Mouse (Mus musculus): Measurements from ENCODE around the gene Dars.

The Dars gene

DNA sequence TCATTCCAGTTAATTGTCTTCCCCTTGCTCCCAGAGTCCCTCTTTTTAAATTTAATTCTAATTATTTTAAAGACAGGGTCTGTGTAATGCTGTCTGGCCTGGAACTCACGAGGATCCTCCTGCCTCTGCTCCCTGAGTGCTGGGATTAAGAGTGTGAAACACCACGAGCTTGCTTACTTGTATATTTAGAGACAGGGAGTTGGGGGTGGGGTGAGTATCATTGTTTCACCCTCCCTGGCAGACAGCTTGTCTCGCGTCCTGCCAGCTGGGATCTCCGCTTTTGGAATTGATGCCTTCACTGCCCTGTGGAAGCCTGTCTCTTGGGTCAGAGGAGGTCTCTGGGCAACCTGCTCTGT lies 343 bp upstream of the Dars start:
- DNase-seq (ENCODE audit: low spot score in 2 of 2): no peak

DNA sequence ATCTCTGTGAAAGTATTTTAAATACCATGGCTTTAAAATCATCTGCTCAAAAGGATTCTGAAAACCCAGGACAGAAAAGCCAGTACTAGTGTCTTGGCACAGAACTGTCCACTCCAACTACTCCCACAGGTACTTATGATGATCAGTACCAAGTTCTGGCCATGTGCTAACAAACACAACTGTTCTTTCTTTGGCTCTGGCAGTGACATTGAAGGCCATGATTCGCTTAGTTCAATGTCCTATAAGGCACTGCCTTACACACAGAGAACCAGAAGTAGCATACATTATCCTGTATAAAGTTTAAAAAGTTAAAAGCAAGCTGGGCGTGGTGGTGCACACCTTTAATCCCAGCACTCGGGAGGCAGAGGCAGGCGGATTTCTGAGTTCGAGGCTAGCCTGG lies 6.0 kb downstream of the Dars start:
- no peak for DNase-seq (ENCODE audit: low spot score in 2 of 2)

DNA sequence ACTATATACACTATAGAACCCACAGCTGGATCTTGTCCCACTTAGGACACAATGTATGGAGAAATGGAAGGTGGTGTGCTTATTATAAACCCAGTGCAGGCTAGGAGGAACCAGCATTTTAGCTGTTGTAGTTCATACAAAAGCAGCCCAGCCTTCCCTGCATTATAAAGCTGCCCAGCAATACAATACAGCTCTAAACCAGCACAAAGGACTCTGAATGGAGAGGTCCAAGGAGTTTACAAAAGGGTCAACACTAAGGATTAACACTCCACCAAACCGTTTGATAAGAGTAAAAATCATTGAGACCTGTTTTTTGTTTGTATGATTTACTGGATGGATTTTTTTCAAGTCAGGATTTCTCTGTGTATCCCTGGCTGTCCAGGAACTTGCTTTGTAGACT lies 10.3 kb downstream of the Dars start:
- no peak for DNase-seq (ENCODE audit: low spot score in 2 of 2)

DNA sequence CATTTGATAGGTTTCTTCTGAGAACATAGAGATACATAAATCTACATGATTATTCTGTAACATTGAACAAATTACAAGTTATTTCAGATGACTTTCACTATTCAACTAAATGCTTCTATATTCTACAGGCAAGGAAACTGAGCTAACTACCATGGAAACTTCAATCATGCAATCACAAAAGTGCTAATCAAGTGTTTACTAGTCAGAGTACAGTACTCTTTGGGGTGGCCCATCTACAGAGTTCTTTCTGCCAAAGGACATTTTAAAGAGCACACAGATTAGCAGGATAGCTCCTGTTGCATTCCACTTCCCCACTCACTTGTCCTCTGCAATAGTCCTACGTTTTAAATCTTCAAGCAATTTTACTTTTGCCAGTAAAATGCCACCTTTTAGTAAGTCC lies 11.5 kb downstream of the Dars start:
- no peak for DNase-seq (ENCODE audit: low spot score in 2 of 2)

DNA sequence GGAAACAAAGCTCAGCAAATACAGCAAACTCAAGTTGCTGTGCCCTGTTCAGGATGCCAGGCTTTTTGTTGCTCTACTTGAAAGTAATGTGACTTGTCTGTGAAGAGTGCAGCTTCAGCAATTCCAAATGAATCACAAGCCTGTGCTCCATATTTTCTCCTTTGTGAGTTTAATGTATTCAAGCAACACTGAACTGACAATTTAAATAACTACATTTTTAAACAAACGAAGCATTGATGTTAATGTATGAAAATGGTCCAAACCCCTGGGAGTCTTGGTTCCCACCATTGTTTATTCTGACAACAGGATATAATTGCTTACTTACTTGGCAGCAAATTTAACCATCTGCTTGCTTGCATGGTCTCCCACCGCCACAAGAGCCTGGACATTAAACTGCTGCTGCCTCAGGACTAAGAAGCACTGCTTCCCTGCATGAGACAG lies 12.1 kb downstream of the Dars start:
- DNase-seq (ENCODE audit: low spot score in 2 of 2): no peak

DNA sequence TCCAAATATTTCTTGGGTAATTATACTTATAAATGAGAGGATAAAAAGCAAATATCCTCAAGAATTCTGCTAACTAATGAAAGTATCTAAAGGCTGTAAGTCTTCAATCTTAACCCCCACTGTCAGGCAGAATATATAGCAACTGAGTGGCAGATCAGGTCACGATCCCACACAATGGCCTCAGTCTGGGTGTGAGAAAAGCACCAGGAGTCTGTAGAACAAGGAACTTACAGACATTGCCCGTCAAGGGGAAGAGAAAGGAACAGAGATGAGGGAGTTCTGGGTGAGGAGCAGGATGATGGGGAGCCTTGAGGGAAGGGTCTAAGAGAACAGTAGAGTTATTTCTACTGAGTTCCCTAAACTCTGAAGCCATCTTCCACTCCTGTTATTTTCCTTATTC lies 16.2 kb downstream of the Dars start:
- DNase-seq (ENCODE audit: low spot score in 2 of 2): no peak

DNA sequence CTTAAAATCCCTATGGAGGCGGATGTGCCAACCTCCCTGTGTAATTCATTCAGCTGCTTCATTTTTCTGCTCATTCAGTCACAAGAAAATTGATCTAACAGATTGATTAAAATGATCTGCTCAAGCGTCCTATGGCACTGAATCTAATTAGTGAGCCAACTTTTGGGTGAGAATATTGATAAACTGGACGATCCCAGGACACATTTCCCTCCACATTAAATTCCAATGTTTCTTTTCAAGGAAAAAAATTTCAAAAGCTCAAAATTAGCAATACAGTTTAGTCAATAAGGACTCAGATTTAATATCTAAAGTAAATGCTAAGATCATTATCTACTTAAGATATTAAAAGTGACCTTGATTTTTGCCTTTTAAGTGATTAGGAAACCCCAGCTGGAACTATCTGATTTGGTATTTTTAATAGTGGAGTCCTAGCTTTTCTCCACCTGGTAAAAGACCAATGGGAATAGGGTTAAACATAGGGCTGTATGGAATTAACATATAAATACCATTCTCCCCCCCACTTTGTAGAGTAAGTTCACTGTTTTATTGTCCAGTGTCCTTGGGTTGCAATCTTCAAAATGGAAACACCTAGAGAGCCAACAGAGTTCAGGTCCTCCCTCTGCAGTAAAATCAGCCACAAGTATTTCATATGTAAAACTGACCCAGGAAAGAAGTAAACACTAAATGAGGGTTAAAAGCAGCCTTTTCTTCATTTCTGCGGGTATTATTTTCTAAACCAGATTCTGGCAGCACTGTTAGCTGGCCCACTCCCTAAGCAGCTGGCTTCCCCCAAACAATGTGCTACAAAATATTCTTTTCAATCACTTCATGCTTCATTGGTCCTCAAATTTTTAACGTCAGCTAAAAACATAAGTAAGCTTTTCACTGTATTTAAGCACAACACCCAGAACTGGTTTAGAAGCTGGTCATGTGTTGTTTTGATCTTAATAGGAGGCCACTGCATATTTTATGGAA lies 16.9 kb downstream of the Dars start:
- no peak for DNase-seq (ENCODE audit: low spot score in 2 of 2)

DNA sequence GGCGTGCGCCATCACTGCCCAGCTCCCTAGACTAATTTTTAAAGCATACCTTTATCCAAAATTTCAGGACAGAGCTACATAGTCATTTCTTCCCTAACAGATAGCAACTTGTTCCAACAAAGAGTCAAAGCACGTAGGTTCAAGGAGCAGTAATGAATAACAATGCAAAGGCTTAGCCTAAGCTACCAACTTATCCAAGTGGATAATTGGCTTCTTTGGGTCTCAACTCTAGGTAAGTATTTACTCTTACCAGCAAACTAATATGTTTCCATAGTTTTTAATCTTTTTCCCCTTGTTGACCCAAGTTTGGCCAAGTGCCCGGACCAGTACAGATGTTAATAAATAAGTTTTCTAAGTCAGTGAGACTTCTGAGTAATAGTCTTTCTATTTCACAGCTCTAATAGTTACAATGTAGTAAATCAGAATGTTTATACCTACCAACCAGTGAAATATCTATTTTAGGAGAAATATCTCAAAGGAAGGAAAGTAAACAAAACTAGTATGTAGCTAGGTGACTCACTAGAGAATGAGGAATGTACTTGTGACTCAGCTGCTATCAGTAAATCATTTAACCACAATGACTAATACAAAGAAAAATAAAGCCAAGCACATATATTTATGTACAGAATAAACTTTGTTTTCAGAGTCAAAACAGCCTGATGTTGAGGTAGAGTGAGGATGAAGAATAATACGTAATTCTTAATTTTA lies 18.3 kb downstream of the Dars start:
- DNase-seq (ENCODE audit: low spot score in 2 of 2): no peak

DNA sequence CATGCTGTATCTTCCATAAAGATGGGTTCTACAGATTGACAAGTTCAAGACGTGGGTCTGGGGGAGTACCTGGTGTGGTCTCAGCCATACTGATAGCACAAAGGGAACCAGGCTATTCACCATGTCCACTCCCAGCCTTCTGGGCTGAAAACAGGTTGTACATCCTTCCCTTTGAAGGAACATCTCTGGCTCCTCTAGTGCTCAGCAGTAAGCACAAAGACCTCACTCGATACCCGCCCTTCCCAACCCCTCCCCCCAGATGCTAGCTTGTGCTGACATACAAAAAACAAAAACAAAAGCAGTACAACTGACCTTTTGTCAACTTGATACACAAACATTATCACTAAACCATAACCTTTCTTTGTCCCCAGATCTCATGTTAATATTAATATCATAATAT lies 22.5 kb downstream of the Dars start:
- no peak for DNase-seq (ENCODE audit: low spot score in 2 of 2)

DNA sequence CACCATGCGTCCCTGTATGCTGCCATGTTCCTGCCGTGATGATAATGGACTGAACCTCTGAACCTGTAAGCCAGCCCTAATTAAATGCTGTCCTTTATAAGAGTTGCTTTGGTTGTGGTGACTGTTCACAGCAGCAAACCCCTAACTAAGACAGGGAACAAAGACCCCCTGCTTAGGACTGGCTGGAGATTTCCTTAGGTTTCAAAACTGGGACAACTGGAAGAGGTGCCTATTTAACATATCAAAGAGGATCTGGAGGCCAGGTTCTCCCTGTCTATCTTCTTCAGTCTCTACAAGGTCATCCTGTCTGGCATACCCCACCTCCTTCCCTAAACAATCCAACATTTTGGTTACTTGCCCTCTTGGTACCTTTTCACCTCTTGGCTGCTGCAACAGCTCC lies 24.8 kb downstream of the Dars start:
- no peak for DNase-seq (ENCODE audit: low spot score in 2 of 2)

DNA sequence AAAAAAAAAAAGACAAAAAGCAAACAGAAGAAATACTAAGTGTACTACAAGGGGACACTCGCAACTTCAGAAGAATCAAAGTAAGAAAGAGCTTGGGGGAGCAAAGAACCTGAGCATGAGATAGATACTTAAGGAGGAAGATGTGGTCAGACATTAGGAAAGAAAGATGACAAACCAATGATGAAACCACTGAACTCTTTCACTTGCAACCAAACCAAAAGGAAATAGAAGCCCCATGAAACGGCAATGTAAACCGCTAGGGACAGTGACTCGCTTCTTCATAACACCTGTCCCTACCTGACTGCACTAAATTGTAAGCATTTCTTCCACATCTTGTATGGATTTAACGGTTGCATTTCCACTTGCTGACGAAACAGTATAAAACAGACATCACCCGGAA lies 30.7 kb downstream of the Dars start:
- no peak for DNase-seq (ENCODE audit: low spot score in 2 of 2)

DNA sequence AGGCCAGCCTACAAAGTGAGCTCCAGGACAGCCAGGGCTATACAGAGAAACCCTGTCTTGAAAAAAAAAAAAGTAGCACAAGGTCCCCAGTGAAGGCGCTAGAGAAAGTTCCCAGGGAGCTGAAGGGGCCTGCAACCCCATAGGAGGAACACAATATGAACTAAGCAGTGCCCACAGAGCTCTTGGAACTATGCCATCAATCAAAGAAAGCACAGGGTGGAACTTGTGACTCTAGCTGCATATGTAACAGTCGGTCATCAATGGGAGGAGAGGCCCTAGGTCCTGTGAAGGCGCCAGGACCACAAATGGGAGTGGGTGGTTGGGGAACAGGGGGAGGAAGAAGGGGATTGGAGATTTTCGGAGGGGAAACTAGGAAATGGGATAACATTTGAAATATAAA lies 40.3 kb downstream of the Dars start:
- DNase-seq (ENCODE audit: low spot score in 2 of 2): no peak

DNA sequence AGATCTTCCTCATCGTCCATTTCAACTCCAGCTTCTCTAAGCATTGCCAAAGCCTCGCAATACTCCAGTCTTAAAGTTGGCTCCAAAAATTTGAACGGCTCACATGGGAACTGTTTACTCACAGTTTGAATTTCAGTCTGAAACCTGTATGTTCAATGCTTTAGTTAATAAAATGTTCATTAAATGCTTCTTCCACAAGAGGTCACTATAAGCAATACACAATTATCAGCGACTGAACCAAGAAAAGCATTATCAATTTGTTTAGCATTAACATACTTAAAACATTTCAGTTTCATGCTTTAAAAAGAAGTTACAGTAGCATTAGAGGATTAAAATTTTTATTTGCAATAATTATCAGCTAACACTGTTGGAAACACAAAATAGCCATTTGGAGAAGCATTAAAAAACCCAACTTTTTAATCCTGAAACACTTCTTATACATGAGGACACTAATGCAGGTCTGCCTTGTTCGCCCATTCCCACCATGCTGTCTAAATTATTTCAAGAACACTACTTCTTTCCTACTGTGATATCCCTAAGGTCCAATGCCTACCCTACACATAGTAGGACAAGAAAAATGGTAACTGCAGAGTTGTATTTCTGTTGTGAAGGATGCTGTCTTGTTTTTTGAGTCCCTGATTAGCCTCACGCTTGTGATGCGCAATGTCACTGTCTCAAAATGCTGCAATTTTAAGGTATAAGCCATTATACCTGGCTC lies 44.9 kb downstream of the Dars start:
- DNase-seq (ENCODE audit: low spot score in 2 of 2): no peak

DNA sequence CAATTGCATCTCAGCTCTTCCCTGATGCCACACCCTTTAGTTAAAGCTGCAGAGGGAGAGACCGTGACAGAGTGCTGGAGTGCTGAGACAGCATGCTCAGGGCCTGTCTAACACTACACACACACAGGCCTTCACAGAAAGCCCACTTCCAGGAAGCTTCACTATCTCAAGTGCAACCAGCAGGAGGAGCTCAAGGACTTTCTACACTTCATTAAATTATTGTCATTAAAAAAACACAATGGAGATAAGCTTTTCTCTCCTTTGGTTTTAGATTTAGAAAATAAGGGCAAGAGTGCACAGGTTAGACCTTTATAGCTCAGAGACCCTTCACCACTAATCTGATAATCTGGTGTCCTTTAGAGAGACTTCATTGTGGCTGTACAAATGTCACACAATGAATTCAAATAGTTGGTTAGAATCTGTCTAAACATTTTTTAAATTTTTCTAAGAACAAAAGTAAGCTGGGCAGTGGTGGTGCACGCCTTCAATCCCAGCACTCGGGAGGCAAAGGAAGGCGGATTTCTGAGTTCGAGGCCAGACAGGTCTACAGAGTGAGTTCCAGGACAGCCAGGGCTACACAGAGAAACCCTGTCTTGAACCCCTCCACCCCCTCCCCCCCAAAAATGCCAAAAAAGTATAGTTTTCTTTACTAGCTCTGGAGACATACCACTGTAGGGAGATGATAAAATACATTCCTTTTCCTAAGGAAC lies 48.3 kb downstream of the Dars start:
- peak; percentile 28 to 70 for DNase-seq (ENCODE audit: low spot score in 2 of 2)

DNA sequence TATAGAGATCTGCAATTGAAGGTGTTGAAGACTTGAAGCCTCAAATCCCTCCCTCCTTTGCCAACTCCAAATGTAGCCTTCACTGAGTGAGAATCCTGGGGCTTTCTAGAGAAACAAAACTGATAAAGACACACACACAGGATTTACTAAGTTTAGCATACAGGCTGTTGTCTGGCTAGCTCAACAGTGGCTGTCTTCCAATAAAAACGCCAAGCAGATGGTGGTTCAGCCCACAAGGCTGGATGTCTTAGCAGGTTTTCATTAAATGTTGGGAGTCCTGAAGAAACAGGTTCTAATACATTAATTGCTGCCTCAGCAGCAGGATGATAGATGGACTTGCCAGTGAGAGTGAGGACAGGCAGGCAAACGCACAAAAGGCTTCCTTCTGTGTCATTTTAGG lies 56.6 kb downstream of the Dars start:
- DNase-seq (ENCODE audit: low spot score in 2 of 2): no peak

DNA sequence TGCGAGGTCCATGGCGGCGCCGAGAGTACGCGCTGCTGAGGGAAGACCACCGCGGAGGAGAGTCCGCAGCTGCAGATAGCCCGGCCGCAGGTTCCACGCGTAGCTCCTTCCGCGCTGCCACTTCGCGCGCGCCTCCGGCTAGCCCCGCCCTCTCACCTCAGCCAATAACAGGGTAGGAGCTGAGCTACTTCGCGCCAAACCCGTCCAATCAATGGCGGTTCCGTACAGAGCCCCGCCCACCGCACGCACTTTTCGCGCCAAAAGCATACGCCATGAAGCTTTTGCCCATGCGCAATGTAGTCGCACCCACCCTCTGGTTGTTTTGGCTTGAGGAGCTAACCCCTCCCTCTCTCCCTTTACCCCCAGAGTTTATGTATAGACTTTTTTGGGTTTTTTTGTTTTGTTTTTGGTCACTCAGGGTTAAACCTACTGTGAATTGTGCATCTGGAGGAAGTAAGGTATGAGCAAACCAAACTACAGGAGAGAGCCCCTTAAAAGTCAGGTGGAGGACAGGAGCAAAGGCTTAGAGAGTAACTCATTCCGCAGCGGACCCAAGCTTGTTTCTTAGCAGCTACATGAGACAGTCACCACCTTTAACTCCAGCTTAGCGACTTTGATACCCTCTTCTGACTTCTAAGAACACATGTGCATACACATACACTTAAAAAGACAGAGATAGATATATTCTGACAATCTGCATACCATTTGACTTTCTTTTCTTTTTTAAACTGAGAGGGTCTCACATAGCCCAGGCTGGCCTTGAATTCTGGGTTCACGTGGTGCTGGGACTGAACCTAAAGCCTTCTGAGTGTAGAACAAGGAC lies 57.4 kb downstream of the Dars start, which contains the start of gene Mcm6:
Gene Mcm6, minus strand, starts transcription at position 111 of the 823 bp plus-strand sequence.
- peak; percentile 88 to 98 for DNase-seq (ENCODE audit: low spot score in 2 of 2)

DNA sequence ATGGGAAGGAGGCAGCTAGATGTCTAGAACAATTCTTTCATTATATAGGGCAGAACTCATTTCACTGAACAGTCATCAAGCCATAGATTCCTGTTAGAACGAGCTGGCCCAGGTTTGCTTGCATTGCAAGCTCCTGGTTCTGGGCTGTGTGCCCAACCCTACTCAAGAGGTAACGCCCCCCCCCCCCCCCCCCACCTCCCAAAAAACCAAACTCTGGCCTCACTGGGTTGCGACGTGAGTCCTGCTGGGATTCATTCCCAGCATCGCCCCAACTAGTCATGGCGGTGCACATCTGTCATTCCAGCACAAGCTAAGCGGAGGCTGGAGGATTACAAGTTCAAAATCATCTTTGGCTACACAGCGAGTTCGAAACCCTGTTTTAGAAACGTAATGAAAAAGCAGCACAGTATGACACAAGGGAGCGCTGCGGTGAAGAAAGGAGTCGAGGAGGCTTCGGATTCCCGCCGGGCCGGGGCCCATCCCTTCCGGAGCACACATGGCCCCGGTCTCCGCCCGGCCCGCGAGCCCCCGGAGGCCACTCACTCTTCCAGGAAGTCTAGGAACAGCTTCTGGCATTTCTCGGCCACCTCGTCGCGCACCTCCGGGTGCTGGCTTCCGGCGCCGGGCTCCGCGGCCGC lies 58.1 kb downstream of the Dars start:
- peak; percentile 19 to 34 for DNase-seq (ENCODE audit: low spot score in 2 of 2)

DNA sequence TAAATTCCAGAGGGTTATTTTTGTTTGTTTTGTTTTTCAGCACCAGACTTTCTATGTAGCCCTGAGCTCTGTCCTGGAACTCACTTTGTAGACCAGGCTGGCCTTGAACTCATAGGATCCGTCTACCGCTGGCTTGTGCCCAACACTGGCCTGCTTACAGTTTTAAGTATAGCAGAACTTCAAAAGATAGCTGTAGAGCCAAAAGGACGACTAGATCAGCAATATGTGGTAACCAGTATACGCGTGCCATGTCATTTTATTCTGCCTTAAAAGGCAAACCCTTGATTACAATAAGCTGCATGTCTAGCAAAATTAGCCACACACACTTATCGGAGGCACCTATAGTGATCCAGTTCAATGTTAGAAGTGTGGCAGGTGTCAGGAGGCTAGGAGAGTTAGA lies 58.9 kb downstream of the Dars start:
- DNase-seq (ENCODE audit: low spot score in 2 of 2): peak; percentile 25 to 33

DNA sequence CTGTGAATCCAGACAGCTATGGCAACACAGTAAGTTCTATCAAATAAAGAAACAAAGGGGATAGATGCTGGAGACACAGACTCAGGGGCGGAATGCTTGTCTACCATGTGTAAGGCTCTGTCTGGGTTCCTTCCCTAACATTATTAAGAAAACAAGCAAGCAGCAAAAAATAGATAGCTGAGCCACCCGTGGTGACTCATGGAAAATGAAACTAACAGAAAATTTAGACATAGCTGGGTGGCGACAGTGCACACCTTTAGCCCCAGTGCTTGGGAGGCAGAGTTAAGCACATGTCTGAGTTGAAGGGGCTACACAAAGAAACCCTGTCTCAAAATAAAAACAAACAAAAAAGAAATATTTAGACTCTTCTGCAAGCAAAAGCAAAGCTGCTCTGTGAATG lies 59.7 kb downstream of the Dars start:
- peak in 1 of 2 experiments; percentile 25 for DNase-seq (ENCODE audit: low spot score in 2 of 2)

DNA sequence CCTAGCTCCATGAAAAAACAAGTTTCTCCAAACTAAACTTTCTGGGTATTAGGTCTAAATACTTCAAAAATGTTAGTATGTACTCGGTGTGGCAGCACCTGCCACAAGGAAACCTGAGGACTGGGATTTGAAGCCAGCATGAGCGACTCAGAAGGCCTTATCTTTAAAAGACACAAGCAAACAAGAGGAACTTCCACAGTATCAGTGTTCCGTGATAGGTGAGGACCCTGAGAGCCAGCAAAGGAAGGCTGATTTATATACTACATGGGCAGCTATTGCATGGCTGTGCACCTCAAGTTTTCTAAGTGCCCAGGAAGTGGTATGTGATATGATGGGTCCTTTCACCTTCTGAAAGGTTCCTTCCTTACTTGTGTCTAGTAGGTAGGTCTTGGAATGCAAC lies 64.1 kb downstream of the Dars start:
- no peak for DNase-seq (ENCODE audit: low spot score in 2 of 2)
